Mouse (Mus musculus): Measurements from ENCODE around the gene Jmjd8.
"Not testable (repeated sequence)": the region's sequence is repeated elsewhere in the genome, so short reads cannot be mapped to it uniquely, and the experiment has no call there.

Jmjd8 gene

DNA sequence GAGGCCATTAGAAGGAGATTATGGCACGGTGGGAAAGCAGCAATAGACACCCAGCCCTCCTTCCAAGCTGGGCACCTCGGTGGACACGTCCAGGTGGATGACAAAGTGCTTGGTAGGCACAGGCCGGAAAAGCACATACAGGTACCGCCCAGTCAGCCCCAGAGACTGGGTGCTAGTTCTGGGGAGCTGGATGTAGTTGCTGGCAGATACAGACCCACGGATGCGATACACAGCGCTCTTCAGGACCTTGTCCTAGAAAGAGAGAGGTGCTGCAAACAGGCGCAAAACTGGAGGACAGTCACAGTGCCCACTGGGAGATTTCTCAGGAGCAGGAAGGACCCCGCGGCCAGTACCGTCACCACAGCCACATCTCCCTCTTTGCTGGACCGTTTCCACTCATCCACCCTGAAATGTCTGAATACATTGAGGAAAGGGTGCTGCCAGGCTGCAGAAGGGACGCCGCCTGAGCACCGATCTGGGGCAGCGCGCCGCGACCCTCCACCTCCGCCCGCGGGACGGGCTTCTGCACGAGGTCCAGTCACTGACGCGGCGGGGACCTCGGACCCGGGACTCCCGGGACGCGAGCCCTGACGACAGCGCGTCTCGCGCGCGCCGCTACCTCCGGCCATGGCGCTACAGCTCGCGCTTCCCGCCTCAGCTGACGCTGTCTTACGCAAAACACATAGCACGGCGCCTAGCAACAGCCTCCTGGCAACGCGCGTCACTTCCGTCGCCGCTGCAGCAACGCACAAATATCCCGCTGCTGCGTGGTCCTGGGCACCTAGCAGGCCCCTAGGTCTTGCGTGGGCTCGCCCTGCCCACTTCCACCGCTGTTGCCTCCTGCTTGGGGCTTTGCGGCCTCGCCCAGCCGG lies 32.4 kb downstream of the Jmjd8 start, which contains the start of gene Wdr90:
Gene Wdr90 (minus strand): TSS at position 670 of the 872 bp plus-strand sequence.
- peak; percentile 88 to 90 for DNase-seq (ENCODE audit: low spot score in 2 of 2)

DNA sequence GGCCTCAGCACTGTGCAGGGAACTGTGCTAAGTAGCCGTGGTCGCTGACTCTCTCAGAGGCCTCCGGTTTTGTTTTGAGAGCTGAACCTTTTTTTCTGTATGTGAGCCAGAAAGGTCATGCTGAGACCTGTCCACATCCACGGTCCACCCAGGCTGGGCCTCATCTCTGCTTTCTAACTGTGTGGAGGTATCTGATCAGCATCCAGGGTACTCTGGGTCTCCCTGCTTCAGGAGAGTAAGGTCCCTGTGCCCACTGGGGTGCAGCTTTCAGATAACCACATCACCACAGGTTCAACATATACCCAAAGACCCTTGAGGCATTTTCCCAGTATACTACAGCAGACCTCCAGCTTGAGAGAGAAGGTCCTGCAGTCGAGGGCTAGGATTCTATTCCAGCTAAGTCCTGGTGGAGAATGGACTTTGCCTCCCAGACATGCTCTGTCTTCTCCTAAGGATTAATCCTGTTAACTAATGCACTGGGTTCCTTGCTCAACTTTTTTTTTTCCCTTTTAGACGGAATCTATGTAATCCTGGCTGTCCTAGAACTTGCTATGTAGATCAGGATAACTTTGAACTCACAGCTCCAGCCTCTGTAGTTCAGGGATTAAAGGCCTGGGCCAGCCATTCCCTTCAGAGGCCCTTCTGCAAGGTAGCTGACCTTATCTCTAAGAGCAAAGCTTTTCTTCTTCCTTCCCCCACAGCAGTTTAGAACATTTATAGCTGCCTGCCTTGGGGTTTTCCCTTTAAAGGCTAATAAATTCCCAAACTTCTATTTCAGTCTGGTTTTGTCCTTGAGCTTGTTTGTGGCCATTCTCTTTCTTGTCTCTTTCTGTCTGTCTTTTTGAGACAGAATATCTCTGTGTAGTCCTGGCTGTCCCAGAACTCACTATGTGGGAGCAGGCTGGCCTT lies 33.3 kb downstream of the Jmjd8 start:
- no peak for DNase-seq (ENCODE audit: low spot score in 2 of 2)

DNA sequence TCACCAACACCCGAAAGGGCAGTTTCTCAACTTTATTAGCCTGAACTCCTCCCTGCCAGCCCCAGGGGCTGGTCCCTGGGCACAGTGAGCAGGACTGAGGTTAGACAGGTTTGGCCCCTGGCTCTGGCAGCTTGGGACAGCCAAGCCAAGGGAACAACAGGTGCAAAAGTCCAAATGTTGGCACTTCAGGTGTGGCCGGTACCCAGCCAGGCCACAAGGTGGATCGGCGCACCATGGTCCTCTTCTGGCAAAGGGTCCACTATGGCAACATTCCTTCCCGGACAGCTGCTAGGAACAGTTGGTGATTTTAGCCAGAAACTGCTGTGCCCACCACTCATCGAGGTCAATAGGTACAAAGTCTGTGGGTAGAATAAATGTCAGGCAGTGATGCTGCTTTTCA lies 35.0 kb downstream of the Jmjd8 start:
- no peak for DNase-seq (ENCODE audit: low spot score in 2 of 2)

DNA sequence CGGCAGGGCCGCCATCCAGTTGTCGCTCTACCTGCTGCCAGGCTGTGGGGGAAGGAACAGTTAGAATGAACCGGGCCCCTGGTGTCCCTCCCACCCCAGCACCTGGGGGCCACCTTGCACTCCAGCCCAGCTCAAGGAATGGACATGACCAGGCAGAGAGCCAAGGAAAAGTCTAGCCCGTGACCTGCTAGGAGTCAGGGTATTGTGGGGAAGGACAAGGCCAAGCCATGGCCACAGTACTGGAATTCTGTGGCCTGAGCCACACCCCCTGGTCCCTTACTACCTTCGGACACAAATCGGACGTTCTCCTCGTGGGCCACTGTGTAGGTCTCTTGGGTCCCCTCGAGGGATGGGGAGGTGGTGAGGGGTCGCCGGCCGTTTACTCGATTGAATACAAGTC lies 35.6 kb downstream of the Jmjd8 start:
- DNase-seq (ENCODE audit: low spot score in 2 of 2), result no peak

DNA sequence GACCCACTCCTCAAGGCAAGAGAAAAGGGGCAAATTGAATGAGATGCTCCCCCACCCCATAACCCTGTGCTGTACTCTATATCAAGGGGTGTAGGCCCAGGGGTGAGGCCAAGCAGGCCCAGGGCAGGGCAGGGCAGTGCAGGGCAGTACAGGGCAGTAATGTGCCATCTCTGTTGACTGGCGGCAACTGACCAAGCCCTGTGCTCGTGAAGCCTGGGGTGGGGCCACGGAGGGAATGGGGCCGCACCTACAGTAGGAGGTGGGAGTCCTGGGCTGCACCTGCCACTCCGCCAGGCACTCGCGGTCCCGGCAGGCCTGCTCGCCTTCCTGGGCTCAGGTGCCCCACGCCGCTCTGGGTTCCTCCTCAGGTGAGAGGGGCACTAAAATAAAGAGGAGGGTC lies 36.6 kb downstream of the Jmjd8 start:
- DNase-seq (ENCODE audit: low spot score in 2 of 2), result no peak

DNA sequence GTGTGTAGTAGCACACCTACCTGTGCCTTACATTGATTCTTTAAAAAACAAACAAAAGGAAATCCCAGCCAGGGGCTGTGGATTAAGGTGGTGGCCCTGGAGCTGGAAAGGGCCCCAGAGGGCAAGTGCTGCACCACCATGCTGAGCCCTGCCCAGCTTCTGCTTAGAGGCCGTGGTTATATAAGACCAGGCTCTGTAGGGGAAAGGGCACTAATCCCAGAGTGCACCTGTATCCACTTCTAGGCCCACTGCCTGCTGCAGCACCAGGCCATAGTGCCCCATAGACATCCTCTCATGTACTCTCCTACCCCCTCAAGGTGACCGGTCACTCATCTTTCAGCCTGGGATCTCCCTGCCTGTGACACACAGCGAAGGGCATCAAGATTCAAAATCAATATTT lies 37.5 kb downstream of the Jmjd8 start:
- DNase-seq (ENCODE audit: low spot score in 2 of 2), result no peak

DNA sequence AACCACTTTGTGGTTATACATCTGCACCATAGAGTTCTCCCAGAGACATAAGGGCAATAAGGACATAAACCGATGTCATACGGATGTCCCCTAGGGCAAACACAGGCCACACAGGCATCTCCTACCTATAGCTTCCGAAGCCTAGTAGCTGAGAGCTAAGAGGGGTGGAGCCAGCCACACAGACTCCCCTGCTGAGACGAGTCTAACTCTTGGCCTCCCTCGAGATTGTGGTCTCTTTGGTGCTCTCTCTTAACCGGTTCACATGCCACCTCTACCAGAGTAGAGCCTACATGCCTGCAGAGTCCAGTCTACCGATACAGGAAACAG lies 38.8 kb downstream of the Jmjd8 start:
- no peak for DNase-seq (ENCODE audit: low spot score in 2 of 2)

DNA sequence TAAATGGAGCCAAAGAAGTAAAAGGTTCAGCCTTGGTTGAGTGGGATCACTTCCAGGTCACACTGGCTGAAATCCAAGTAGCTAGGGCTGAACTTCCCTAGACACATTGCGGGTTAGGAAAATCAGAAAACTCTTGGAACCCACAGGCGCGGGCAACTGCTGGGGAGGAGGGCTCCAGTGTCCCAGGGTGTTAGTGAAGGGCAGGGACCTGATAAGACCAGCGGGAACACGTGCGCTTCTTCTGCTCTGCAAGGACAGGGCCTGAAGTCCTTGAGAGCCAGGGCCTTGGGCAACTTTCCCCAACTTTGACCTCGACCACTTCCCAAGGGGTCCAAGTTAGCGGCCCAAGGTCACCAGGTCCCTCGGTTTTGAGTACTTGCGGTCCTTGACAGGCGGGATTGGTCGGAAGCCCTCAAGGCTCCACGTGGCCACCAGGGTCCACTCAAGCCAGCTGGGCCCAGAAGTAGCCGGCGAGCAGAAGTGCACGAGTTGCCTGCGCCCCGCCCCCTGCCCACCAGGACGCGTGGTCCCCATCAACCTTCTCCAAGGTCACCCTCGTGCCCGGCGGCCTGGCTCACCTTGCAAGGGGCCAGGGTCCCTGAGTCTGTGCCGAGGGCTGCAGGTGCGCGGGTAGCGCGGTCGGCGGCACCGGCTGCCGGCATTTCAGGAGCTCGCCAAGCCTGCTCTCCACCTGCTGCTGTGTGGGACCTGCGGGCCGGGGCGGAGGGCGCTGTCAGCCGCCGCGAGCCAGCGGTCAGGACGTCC lies 39.4 kb downstream of the Jmjd8 start:
- DNase-seq (ENCODE audit: low spot score in 2 of 2), result no peak

DNA sequence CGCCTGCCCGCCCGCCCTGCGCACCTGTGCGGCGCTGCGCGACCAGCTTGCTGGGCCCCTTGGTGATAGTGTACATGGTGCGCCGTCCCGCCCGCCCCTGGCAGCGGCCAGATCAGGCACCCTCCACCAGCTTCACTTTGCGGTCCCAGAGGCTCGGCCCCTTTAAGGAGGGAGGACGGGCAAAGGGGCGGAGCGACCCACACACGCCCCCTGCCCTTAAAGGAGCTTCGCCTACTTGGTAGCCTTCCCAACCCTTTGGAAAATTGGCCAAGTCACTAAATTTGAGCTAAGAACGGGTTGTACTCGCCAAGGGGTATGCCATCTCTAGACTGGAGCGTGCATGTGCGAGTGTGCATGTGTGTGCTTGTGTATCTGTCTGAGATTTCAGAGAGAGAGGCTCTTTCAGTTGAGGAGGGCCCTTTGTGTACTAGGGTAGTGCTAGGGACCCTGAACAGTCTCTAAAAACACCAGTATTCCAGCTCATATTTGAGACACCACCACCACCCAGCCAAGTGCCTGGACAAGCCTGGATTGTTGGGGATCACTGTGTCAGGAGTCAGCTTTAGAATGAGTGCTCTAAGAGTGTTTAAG lies 40.0 kb downstream of the Jmjd8 start, which contains the start of gene Mcrip2:
Gene Mcrip2 (minus strand): TSS at position 164 of the 591 bp plus-strand sequence.
- DNase-seq (ENCODE audit: low spot score in 2 of 2), result peak; percentile 71 to 72

DNA sequence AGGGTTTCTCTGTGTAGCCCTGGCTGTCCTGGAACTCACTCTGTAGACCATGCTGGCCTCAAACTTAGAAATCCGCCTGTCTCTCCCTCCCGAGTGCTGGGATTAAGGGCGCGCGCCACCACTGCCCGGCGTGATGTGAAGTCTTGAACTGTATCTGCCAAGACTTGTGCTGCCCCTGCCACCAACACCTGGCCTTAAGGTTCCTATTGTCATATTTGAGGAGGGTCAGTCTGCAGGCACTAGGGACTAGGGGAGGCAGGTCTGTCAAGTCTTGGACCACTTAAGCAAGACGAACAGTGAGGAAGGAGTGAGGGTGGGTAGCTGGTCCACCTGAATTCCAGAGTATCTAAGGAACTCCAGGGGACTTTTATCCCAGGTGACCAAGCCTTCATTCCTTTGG lies 40.8 kb downstream of the Jmjd8 start:
- DNase-seq (ENCODE audit: low spot score in 2 of 2), result no peak

DNA sequence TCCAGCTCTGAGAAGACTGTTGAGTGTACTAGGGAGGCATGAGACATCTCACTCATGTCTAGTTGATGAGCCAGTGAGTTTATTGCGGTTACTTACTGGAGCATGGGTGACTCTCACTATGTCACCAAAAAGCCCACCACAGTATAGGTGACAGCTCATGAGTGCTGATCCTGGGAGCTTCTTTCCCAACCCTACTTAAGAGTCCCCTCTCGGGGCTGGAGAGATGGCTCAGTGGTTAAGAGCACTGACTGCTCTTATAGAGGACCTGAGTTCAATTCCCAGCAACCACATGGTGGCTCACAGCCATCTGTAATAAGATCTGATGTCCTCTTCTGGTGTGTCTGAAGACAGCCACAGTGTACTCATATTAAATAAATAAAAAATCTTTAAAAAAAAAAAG lies 41.3 kb downstream of the Jmjd8 start:
- DNase-seq (ENCODE audit: low spot score in 2 of 2), result no peak

DNA sequence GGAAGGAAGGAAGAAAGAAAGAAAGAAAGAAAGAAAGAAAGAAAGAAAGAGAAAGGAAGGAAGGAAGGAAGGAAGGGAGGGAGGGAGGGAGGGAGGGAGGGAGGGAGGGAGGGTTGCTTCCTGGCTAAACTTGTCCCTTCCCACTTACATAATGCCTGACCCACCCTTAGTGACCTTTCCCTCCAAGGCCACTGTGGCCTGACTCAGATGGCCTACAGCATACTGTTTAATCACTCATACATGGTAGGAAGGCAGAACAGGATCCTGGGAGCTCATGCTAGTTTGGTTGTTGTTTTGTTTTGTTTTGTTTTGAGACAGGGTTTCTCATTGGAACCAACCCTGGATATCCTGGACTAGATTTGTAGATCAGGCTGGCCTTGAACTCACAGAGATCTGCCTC lies 42.9 kb downstream of the Jmjd8 start:
- not testable (repeated sequence) for DNase-seq (ENCODE audit: low spot score in 2 of 2)

DNA sequence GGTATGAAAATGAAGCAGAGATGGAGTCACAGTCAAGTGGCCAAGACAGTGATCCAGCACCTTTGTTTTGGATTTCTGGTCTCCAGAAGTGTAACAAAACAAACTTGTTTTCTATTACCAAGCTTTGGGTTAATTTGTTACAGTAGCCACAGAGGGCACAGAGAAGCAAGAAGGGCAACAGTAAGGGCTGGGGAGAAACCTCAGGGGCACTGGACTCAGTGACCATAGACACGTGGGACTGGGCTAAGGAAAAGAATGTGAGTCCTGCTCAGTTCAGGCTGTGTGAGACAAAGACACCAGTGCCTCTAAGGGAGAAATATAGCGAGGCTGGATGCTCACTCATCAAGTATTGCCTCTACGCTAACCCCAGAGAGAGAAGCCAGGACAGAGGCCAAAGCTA lies 44.0 kb downstream of the Jmjd8 start:
- no peak for DNase-seq (ENCODE audit: low spot score in 2 of 2)

DNA sequence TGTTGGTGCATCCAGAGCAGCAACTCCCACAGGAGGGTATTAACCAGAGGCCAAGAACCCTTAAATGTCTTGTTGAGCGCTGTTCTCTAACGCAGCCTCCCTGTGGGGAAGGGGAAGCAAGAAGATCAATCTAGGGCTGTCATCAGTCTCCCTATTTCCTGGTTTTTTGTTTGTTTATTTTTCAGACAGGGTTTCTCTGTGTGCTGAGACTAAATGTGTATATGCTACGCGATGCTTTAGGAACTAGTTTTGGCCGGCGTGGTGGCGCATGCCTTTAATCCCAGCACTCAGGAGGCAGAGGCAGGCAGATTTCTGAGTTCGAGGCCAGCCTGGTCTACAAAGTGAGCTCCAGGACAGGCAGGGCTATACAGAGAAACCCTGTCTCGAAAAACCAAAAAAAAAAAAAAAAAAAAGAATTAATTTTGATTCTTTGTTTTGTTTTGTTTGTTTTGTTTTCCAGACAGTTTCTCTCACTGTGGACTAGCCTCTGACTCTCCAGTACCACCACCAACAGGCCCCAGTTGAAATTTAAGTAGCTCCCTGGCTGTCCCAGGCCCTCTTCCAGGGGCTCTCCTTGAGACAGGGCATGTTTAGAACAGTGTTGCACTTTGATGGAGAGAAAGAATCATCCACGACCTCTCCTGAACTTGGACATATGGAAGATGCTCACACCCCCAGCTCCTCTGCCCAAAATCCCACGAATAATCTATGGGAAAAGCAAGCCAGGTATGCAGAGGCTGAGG lies 44.9 kb downstream of the Jmjd8 start:
- DNase-seq (ENCODE audit: low spot score in 2 of 2), result no peak

DNA sequence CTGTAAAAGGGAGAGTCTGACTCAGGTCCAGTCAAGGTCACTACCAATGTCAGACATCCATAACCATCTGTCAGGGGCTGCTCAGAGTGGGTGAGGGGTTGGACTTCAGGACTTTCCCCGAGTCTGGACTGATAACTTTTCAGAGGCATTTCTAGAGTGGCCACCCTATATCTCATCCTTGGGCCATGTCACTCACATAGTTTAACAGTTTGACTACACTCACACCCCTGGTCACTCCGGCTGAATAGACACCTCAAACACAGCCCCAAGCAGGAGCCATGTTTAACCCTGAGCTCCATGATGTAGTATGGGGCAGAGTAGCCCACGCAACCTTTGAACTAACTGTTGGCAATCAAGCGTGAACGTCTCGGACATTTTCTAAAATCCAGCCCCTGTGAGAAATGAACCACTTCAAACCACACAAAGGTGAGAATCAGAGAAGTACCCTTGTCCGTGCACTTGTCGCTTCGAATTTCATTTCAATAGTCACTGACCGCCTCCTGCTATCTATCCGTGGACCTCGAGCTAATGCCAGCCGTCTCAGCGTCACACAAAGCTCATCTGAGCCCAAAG lies 45.6 kb downstream of the Jmjd8 start:
- DNase-seq (ENCODE audit: low spot score in 2 of 2), result no peak

DNA sequence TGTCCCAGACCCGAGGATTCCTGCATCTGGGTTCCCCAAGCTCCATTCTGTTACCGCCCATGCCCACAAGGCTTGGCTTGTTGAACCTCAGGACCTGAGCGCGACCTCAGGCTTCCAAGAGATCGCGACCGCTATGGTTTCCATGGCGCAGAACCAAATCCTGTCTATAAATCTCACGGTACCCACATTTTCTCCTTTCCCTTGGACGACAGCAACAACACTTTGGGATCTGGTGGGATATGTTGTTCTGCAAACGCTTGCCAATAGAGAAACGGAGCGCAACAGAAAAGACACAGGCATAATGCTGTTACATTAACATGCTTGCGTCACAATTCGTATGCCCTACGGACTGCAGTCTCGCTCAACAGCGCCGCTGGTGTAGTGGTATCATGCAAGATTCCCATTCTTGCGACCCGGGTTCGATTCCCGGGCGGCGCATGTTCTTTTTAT lies 46.1 kb downstream of the Jmjd8 start, which contains the start of gene Mettl26:
Gene Mettl26 (plus strand): TSS at position 354 of the 450 bp plus-strand sequence.
- peak; percentile 93 to 100 for DNase-seq (ENCODE audit: low spot score in 2 of 2)

DNA sequence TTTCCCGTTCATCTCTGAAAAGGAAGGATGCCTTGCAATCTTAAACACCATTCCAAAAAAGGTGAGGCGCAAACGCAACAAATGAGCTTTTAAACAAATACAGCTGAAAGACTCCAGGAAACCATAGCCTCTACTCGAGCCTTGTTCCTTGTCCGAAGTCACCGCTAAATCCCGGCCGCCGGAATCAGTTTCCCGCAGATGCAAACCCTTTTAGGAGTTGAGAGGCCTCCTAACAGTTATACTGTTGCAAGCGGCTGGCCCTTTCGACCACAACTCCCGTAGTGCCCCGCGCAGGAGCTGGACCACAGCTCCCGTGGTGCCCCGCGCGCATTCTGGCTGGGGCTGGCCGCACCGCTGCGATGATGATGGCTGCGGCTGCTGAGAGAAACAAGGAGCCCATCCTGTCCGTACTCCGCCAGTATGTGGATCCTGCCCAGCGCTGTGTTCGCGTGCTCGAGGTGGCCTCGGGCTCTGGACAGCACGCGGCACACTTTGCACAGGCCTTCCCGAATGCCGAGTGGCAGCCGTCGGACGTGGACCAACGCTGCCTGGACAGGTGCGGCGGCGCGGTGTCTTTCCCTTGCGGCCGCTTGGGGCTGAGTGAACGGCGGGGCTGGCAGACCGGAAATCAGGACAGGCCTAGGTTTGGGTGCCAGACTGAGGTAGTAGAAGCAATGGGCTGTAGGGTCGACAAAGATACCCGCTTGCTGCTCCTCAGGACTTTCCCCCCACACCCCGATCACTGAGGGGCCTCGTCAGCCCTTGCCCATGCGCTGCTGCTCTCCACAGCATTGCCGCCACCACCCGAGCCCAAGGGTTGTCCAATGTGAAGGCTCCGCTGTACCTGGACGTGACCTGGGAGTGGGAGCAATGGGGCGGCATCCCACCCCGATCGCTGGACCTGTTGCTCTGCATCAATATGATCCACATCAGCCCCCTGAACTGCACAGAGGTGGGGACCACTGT lies 46.8 kb downstream of the Jmjd8 start:
- DNase-seq (ENCODE audit: low spot score in 2 of 2), result peak; percentile 84 to 88

DNA sequence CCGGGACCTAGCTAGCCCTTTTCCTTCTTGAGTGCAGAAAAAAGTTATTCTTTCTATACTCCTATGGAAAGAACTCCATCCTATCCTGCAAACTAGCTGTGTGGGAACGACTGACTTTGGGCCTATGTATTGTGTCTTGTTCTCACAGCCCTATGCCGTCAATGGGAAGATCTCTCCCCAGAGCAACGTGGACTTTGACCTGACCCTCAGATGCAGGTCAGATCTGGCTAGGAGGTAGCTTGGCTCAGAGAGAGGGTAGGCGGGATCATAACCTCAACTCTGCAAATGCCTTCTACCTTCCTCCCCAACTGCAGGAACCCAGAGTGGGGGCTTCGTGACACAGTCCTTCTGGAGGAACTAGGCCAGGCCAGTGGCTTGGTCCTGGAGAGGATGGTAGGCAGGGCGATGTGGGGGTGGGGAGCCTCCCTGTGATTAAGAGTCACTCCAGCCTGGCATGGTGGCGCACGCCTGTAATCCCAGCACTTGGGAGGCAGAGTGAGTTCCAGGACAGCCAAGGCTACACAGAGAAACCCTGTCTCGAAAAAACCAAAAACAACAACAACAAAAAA lies 47.8 kb downstream of the Jmjd8 start:
- no peak for DNase-seq (ENCODE audit: low spot score in 2 of 2)

DNA sequence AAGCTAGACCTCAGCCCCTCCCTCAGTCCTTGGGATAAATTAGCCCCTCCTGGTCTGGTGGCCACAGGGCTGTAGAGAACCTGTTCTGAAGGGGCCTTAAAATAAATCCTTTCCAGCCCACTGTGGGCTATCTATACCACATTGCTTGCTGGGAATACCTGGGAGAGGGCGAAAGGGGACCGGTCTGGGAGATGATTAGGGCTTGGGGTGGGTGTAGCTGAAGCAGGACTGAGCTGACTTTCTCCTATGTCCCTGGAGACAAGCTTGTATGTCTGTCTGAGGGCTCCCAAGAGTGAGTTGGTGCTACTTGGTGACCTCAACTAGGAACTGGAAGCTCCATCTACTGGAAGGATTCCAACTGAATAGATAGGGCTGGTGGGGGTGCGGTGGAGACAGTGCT lies 48.4 kb downstream of the Jmjd8 start:
- DNase-seq (ENCODE audit: low spot score in 2 of 2), result no peak
